Mouse (Mus musculus): Measurements from ENCODE around the gene Npas2. TPM values are rescaled to one million over a fixed set of nuclear protein-coding genes. Genes with fewer than 3 reads are reported as not detected.
A peak's percentile ranks its signal among the peaks of the same experiment; 100 is the strongest.

Gene Npas2
- total RNA-seq, 2 experiments from 2014 or later = 28.0 to 30.4 TPM

- DNase-seq (ENCODE audit: extremely low spot score in 1 of 2, low spot score in 1 of 2) = no peak
These were observed 17.4 kb downstream of the Npas2 start for GRCm38 (mm10) chr1:39210928-39211327.

- no peak for DNase-seq (ENCODE audit: extremely low spot score in 1 of 2, low spot score in 1 of 2)
These were observed 19.5 kb downstream of the Npas2 start for GRCm38 (mm10) chr1:39212982-39213381.

GRCm38 (mm10) chr1:39217584-39217983 lies 24.1 kb downstream of the Npas2 start:
- DNase-seq (ENCODE audit: extremely low spot score in 1 of 2, low spot score in 1 of 2) = no peak

- DNase-seq (ENCODE audit: extremely low spot score in 1 of 2, low spot score in 1 of 2) = no peak
These were observed 34.9 kb downstream of the Npas2 start for GRCm38 (mm10) chr1:39228401-39228800.

- DNase-seq (ENCODE audit: extremely low spot score in 1 of 2, low spot score in 1 of 2) = no peak
These were observed 36.5 kb downstream of the Npas2 start for GRCm38 (mm10) chr1:39230021-39230420.

- DNase-seq (ENCODE audit: extremely low spot score in 1 of 2, low spot score in 1 of 2) = no peak
These were observed 41.4 kb downstream of the Npas2 start for GRCm38 (mm10) chr1:39234815-39235449.

- no peak for DNase-seq (ENCODE audit: extremely low spot score in 1 of 2, low spot score in 1 of 2)
These were observed 44.1 kb downstream of the Npas2 start for GRCm38 (mm10) chr1:39237503-39238255.

- DNase-seq (ENCODE audit: extremely low spot score in 1 of 2, low spot score in 1 of 2) = no peak
These were observed 47.5 kb downstream of the Npas2 start for GRCm38 (mm10) chr1:39240860-39241584.

GRCm38 (mm10) chr1:39244726-39245125 lies 51.2 kb downstream of the Npas2 start:
- no peak for DNase-seq (ENCODE audit: extremely low spot score in 1 of 2, low spot score in 1 of 2)

- DNase-seq (ENCODE audit: extremely low spot score in 1 of 2, low spot score in 1 of 2) = peak; percentile 27 to 35
These were observed 58.1 kb downstream of the Npas2 start for GRCm38 (mm10) chr1:39251679-39252078.

- DNase-seq (ENCODE audit: extremely low spot score in 1 of 2, low spot score in 1 of 2) = no peak
These were observed 60.2 kb downstream of the Npas2 start for GRCm38 (mm10) chr1:39253771-39254170.

- no peak for DNase-seq (ENCODE audit: extremely low spot score in 1 of 2, low spot score in 1 of 2)
These were observed 62.5 kb downstream of the Npas2 start for GRCm38 (mm10) chr1:39256051-39256450.

GRCm38 (mm10) chr1:39256513-39257330 lies 63.2 kb downstream of the Npas2 start:
- DNase-seq (ENCODE audit: extremely low spot score in 1 of 2, low spot score in 1 of 2) = no peak

GRCm38 (mm10) chr1:39257331-39257594 lies 63.7 kb downstream of the Npas2 start:
- no peak for DNase-seq (ENCODE audit: extremely low spot score in 1 of 2, low spot score in 1 of 2)

GRCm38 (mm10) chr1:39259668-39260067 lies 66.1 kb downstream of the Npas2 start:
- no peak for DNase-seq (ENCODE audit: extremely low spot score in 1 of 2, low spot score in 1 of 2)

GRCm38 (mm10) chr1:39260183-39260978 lies 66.8 kb downstream of the Npas2 start:
- DNase-seq (ENCODE audit: extremely low spot score in 1 of 2, low spot score in 1 of 2) = no peak

GRCm38 (mm10) chr1:39266843-39267512 lies 73.4 kb downstream of the Npas2 start:
- no peak for DNase-seq (ENCODE audit: extremely low spot score in 1 of 2, low spot score in 1 of 2)

- no peak for DNase-seq (ENCODE audit: extremely low spot score in 1 of 2, low spot score in 1 of 2)
These were observed 79.4 kb downstream of the Npas2 start for GRCm38 (mm10) chr1:39272976-39273375.

GRCm38 (mm10) chr1:39280391-39280790 lies 86.9 kb downstream of the Npas2 start:
- no peak for DNase-seq (ENCODE audit: extremely low spot score in 1 of 2, low spot score in 1 of 2)
